Mouse (Mus musculus) thymus, adult 2 months (tissue): ENCODE measurements around the gene Antxr2. TPM values are rescaled to one million over a fixed set of nuclear protein-coding genes. Genes with fewer than 3 reads are reported as not detected.

Experiments used
- DNase-seq: peaks from one replicate; pipeline ENCODE4 v3.0.0; 2021
- H3K27ac ChIP-seq: fragments of 200-500 bp; 2 replicates; pipeline ENCODE4 v1.5.1; 2012; ENCODE audit warnings: low read length, control low read depth; ENCODE audit not compliant: control insufficient read depth, insufficient read depth
- H3K27me3 ChIP-seq: fragments of 200-500 bp; 2 replicates; pipeline ENCODE4 v1.6.1; 2012; ENCODE audit warnings: mild to moderate bottlenecking, low read length, moderate library complexity, mixed read lengths; ENCODE audit not compliant: control insufficient read depth, insufficient read depth
- H3K36me3 ChIP-seq: fragments of 200-500 bp; 2 replicates; pipeline ENCODE4 v1.6.1; 2012; ENCODE audit warnings: mild to moderate bottlenecking, low read length, moderate library complexity; ENCODE audit not compliant: control insufficient read depth, insufficient read depth
- H3K4me1 ChIP-seq: fragments of 200-500 bp; replicated peaks from 2 replicates; pipeline ENCODE4 v1.6.1; 2012; ENCODE audit warnings: low read length; ENCODE audit not compliant: control insufficient read depth, insufficient read depth
- H3K4me3 ChIP-seq: fragments of 200-500 bp; 2 replicates; pipeline ENCODE4 v1.5.1; 2012; ENCODE audit warnings: mild to moderate bottlenecking, low read length, control low read depth, moderate library complexity; ENCODE audit not compliant: control insufficient read depth, insufficient read depth
- CTCF ChIP-seq: fragments of 200-500 bp; IDR thresholded peaks from 2 replicates; pipeline ENCODE4 v1.5.1; 2012; ENCODE audit warnings: mild to moderate bottlenecking, control low read depth, low read length, moderate library complexity, borderline replicate concordance; ENCODE audit not compliant: control insufficient read depth, poor library complexity, insufficient read depth; ENCODE audit errors: extremely low read depth
- POLR2A ChIP-seq: fragments of 200-500 bp; IDR thresholded peaks from 2 replicates; pipeline ENCODE4 v1.6.1; 2012; ENCODE audit warnings: mild to moderate bottlenecking, low read length, control low read depth, moderate library complexity; ENCODE audit not compliant: control insufficient read depth, poor library complexity, insufficient read depth; ENCODE audit errors: extremely low read depth
- WGBS: fragments of 180-500 bp; shearing (Covaris S2); methylation state at CpG from one replicate; pipeline ENCODE4 v1.1.7; 2018; 5-methylcytosine and 5-hydroxymethylcytosine counted together
- polyA plus RNA-seq: library from polyadenylated mRNA; depleted of rRNA; stranded (reverse); fragments of >200 nt; gene quantifications from 2 replicates; pipeline ENCODE4 v1.2.3, GENCODE M21; 2012

Antxr2 gene
- polyA plus RNA-seq, 1 experiment, result 4.5 TPM

DNA sequence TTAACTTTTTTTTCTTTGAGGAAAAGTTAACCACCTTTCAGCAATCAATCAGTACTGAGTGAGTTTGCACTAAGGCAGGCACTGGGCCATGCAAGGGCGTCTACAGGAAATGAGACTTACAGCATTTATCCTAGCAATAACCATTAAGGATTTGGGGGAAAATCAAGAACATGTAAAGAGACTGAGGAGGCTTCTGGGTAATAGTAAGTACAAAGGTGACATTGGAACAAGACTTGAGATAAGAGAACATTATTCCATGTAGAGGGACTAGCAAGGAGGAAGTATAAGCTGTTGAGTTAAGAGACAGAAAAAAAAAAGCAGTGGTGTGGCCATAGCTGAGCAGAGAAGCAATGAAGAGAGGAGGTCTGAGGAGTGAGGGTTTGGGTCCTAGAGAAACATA lies 57.5 kb downstream of the Antxr2 start:
- no peak for TF ChIP-seq POLR2A
- no peak for TF ChIP-seq CTCF
- 94% methylated on average over 1 of the region's 1 CpGs for WGBS
- no peaks in the 10 kb centered on the region for H3K4me1 ChIP-seq
- no peaks in the 10 kb centered on the region for H3K27me3 ChIP-seq
- H3K27ac ChIP-seq, result no peak overlapping the region
- DNase-seq, result no peak
- H3K36me3 ChIP-seq, result no peaks in the 10 kb centered on the region
- no peak overlapping the region for H3K4me3 ChIP-seq

DNA sequence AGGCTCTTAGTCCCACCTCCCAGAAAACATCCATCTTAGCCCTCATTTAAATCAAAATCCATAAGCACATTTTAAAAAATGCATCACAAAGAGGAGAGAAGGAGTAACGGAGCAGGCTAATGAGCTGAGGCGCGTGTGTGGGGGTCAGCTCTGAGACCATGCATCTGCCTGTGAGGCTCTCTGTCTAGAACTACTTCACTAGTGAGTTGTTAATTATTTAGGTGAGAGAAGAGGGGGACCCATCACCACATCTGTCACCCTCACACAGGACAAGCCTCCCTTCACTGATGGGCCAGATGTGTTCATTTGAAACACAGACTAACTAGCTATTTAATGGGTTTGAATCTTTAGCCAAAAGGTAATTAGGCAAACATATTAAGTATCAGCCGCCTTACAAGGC lies 58.8 kb downstream of the Antxr2 start:
- Histone ChIP-seq H3K27me3 (no peaks in the 10 kb centered on the region), H3K4me3 (no peak overlapping the region), H3K27ac (no peak overlapping the region), H3K4me1 (no peaks in the 10 kb centered on the region; the same call in 1 of the 2 replicates), H3K36me3 (no peaks in the 10 kb centered on the region)
- WGBS, result 93% methylated on average over 4 of the region's 4 CpGs
- no peak for TF ChIP-seq POLR2A
- TF ChIP-seq CTCF, result no peak
- no peak for DNase-seq

DNA sequence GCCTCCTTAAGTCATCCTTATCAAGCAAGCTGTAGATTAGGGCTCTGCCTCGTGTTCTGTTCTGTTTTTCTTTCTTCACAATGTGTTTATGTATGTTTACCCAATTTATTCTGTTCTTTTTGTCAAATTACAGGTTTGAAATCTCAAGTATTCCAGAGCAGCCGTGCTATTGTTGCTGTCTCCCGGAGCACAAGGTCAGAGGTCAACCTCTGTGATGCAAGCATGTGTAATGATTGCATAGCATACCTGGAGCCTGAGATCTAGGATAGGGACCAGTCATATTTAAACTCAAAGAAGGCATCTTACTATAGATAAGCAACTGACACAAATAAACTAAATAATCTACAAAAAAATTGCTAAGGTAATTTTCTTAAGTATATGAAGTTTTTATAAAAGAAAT lies 59.6 kb downstream of the Antxr2 start:
- DNase-seq, result no peak
- 97% methylated on average over 3 of the region's 3 CpGs for WGBS
- no peaks in the 10 kb centered on the region for H3K27me3 ChIP-seq
- H3K27ac ChIP-seq, result no peak overlapping the region
- no peak overlapping the region for H3K4me3 ChIP-seq
- H3K4me1 ChIP-seq, result no peaks in the 10 kb centered on the region; the same call in 1 of the 2 replicates
- TF ChIP-seq POLR2A (no peak), CTCF (no peak)
- no peaks in the 10 kb centered on the region for H3K36me3 ChIP-seq

DNA sequence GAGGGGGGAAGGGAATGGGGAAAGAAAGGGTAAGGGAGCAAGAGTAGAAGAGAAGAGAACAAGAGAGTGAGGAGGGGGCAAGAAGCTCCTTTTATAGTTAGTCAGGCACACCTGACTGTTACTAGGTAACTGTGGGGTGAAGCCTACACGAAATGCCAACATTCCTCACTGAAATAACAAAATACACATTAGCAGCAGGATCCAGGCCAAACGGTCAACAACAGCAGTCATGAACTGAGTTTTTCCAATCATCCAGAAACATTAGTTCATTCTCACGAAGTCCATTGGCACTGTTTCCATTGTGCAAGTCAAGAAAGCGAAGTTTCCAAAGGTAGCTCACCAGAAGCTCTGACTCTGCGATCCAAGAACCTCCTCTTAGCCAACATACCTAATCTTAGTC lies 63.8 kb downstream of the Antxr2 start:
- no peak overlapping the region for H3K27ac ChIP-seq
- no peak overlapping the region for H3K4me3 ChIP-seq

DNA sequence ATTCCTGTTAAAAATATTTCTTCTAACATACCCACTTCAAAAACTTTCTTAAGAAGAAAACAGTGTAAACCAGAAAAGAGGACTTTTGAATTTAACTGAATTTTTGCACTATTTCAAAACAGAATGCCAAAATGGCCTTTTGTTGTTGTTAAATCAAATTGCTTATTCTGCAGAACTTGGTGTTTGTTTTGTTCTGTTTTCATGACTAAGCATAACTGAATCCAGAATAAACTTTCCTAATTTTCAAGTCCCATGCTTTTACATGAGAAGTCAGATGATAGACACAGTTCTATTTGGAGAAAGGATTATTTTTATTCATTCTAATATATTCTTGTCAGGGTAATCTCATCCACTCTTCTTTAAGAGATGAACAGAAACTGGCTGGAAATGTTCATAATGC lies 64.7 kb downstream of the Antxr2 start:
- H3K4me1 ChIP-seq, result no peaks in the 10 kb centered on the region; the same call in 1 of the 2 replicates
- no peak overlapping the region for H3K4me3 ChIP-seq
- DNase-seq, result no peak
- TF ChIP-seq POLR2A, result no peak
- TF ChIP-seq CTCF, result no peak
- H3K36me3 ChIP-seq, result 0 out of 2 replicates have a peak, but pooled peaks cover 6% of the 10 kb centered on the region
- H3K27ac ChIP-seq, result no peak overlapping the region
- H3K27me3 ChIP-seq, result no peaks in the 10 kb centered on the region

More for the DNA sequence above, 63.8 kb downstream of the Antxr2 start:
- no peaks in the 10 kb centered on the region for H3K27me3 ChIP-seq
- TF ChIP-seq POLR2A, result no peak
- no peak for TF ChIP-seq CTCF
- H3K4me1 ChIP-seq, result no peaks in the 10 kb centered on the region; the same call in 1 of the 2 replicates
- 0 out of 2 replicates have a peak, but pooled peaks cover 6% of the 10 kb centered on the region for H3K36me3 ChIP-seq
- no peak for DNase-seq
- 89% methylated on average over 5 of the region's 5 CpGs for WGBS

DNA sequence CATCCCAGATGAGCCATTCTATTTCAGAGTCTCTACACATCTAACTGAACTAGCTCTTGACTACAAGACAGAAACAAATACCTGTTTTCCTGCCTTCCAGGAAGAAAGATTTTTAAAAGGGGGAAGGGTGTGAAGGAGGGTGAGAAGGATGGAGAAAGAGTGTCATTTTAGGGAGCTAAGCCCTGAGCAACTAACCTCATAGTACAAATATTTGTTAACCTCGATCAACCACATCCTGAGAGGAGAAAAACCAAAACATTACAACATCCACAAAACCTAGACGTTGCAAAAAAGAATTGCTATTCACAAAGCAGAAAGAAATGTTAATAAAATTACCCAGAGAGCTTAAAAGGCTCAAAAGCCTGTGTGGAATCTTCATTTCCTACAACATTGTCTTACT lies 66.4 kb downstream of the Antxr2 start:
- 9% methylated on average over 2 of the region's 2 CpGs for WGBS
- H3K36me3 ChIP-seq, result 0 out of 2 replicates have a peak, but pooled peaks cover 6% of the 10 kb centered on the region
- TF ChIP-seq CTCF, result no peak
- TF ChIP-seq POLR2A, result no peak

DNA sequence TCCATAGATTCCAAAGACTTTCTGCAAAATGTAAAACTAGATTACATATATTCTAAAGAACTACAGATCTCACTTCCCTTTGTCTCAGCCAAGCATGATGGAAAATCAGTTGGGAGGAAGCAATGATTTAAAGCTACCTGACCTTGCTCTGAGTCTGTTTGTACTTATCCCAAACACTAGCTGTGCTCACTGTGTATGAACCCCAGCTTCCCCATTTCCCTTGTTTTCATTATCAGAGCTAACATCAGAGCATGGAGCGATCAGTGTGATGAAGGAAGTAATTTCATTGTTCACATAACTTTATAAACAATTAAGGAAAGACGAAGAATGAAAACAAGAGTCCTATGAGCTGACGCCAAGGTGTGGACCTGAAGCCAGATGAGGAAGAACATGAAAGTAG lies 68.3 kb downstream of the Antxr2 start:
- H3K27me3 ChIP-seq, result no peaks in the 10 kb centered on the region
- WGBS, result 94% methylated on average over 3 of the region's 3 CpGs
- H3K36me3 ChIP-seq, result 0 out of 2 replicates have a peak, but pooled peaks cover 6% of the 10 kb centered on the region
- no peak for DNase-seq
- no peak overlapping the region for H3K27ac ChIP-seq
- H3K4me3 ChIP-seq, result no peak overlapping the region
- TF ChIP-seq POLR2A (no peak), CTCF (no peak)
- H3K4me1 ChIP-seq, result peaks cover 2% of the 10 kb centered on the region

More for the DNA sequence above, 66.4 kb downstream of the Antxr2 start:
- Histone ChIP-seq H3K27ac (no peak overlapping the region), H3K4me3 (no peak overlapping the region), H3K4me1 (peaks cover 2% of the 10 kb centered on the region; the same call in 1 of the 2 replicates), H3K27me3 (no peaks in the 10 kb centered on the region)
- no peak for DNase-seq

DNA sequence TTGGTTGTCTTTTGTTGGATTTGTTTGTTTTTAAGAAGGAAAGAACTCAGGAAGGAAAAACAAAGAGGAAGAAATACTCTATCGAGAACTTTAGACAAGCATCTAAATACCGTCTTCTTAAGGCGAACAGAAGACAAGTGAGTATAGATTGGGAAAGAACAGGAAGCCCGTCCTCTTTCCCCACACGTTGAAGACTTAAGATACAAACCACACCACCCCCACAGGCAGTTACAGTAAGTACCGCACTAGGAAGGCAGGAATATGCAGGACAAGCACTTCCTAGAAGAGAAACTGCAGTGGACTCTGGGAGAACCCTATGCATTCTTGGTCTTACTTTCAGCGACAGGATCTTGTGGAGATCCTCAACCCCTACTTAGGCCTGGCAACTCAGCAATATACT lies 69.1 kb downstream of the Antxr2 start:
- 78% methylated on average over 7 of the region's 7 CpGs for WGBS
- Histone ChIP-seq H3K4me3 (no peak overlapping the region), H3K27me3 (no peaks in the 10 kb centered on the region), H3K27ac (no peak overlapping the region), H3K36me3 (0 out of 2 replicates have a peak, but pooled peaks cover 6% of the 10 kb centered on the region), H3K4me1 (peaks cover 4% of the 10 kb centered on the region; the same call in 1 of the 2 replicates)
- TF ChIP-seq POLR2A (no peak), CTCF (no peak)
- DNase-seq, result no peak
